Mouse (Mus musculus) layer of hippocampus, adult 2 months (tissue): ENCODE results near the gene Kif1b. TPM values are rescaled to one million over a fixed set of nuclear protein-coding genes. Genes with fewer than 3 reads are reported as not detected.

Experiments used
- DNase-seq, 2 experiments: peaks; one replicate each; pipeline ENCODE4 v3.0.0; 2022; ENCODE audit warnings: low spot score in 2 of 2
- H3K27ac ChIP-seq: fragments of 200-600 bp; 2 replicates; pipeline ENCODE4 v1.8.1; 2022
- H3K4me3 ChIP-seq: fragments of 200-600 bp; 2 replicates; pipeline ENCODE4 v1.8.1; 2022; ENCODE audit warnings: mild to moderate bottlenecking
- CTCF ChIP-seq: fragments of 200-600 bp; conservative IDR thresholded peaks from 2 replicates; pipeline ENCODE4 v1.8.1; 2022; ENCODE audit warnings: antibody characterized with exemption, mild to moderate bottlenecking, moderate library complexity
- total RNA-seq, 2 experiments: library from RNA; stranded (reverse); gene quantifications; 2 replicates each; pipeline ENCODE4 v1.2.3; 2021

Kif1b gene
- total RNA-seq, 2 experiments from 2014 or later = 403 to 414 TPM

- TF ChIP-seq CTCF = no peak
- Histone ChIP-seq H3K27ac (no peak overlapping the region), H3K4me3 (no peak overlapping the region)
- DNase-seq = no peak
These were observed 158.3 kb downstream of the Kif1b start for GRCm38 (mm10) chr4:149149196-149149595.

- Histone ChIP-seq H3K27ac (no peak overlapping the region), H3K4me3 (no peak overlapping the region)
- TF ChIP-seq CTCF = no peak
- no peak for DNase-seq
These were observed 159.4 kb downstream of the Kif1b start for GRCm38 (mm10) chr4:149148084-149148483.

DNA sequence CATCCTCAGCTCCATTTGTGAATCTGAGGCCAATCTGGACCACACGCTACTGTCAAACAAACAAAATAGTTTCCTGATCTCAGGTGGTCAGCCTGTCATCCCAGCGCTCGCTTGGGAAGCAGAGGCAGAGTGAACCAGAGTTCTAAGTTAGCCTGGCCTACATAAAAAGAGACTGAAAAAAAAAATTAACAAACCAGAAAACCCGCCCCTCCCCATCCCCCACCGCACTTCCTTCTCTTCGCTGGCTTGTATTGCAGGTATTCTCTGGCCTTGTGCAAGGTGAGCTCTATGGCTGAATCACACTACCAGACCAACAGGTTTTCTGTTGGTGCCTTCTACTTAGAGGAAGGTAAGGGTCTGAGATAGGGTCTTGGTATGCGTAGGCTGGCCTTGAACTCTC is 160.0 kb downstream of the Kif1b start:
- no peak for DNase-seq
- no peak for TF ChIP-seq CTCF
- Histone ChIP-seq H3K27ac (no peak overlapping the region), H3K4me3 (no peak overlapping the region)

DNA sequence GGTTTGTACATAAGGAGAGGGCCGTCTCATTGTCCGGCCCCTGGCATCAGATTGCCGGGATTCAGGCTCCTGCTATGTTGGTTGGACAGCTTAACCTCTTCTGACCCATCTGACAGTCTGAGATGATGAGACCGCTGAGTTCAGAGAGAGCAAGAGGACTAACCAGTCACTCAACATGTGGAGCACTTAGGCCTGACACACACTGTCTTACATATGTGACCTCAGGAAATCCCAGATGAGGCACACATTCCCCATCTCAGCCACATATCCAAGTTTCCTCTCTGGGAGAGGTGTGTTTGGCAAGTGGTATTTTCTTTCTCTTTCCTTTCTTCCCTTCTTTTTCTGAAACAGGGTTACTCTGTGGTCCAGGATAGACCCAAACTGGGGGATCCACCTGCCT is 162.3 kb downstream of the Kif1b start:
- H3K27ac ChIP-seq = no peak overlapping the region
- no peak for DNase-seq
- no peak for TF ChIP-seq CTCF
- H3K4me3 ChIP-seq = no peak overlapping the region

DNA sequence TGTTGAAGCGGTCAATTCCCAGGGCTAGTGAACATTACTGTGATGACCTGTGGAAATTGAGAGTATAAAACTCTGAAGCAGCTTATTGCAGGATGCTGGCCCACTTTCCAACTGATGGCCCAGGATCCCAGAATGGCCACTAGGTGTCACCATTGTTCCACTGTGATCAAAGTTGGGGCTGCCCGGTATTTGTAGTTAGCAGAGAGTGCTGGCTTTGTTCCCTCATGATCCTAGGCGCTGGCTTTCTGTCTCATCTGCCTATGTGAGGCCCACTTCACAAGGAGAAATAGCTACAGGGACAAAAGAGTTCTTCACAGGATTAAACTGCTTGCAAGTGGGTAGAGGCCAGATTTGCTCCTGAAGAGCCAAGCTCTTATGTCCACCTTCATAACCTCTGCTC is 163.0 kb downstream of the Kif1b start:
- peak; percentile 85 to 88 for DNase-seq

DNA sequence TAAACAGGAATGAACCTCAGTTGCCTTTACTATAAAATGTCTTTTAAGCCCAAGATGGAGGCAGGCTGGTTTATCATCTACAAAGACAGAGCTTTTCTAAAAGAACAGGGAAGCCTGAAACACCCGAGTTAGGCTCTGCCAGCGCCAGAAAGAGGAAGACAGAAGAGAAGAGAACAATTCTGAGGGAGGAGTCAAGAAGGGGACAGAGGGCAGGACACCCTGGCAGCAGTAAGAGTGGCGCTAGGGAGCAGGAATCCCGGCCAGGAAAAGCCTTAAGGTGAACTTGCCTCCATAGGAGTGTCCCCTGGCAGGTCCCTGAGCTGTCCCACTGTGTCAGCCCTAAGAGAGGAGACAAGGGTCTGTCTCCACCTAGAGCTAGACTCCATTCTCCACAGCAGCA is 163.9 kb downstream of the Kif1b start:
- no peak overlapping the region for H3K4me3 ChIP-seq
- DNase-seq = no peak
- no peak for TF ChIP-seq CTCF
- no peak overlapping the region for H3K27ac ChIP-seq

More for the DNA sequence above, 163.0 kb downstream of the Kif1b start:
- peak; percentile 98; the same call in 1 of the 2 replicates for TF ChIP-seq CTCF
- Histone ChIP-seq H3K4me3 (no peak overlapping the region), H3K27ac (no peak overlapping the region)

GRCm38 (mm10) chr4:149138515-149138914 is 169.0 kb downstream of the Kif1b start:
- no peak for TF ChIP-seq CTCF
- no peak overlapping the region for H3K4me3 ChIP-seq
- no peak overlapping the region for H3K27ac ChIP-seq
- DNase-seq = no peak

- Histone ChIP-seq H3K27ac (peak within 1 kb of the TSS; percentile 78), H3K4me3 (peak within 1 kb of the TSS; percentile 83)
- TF ChIP-seq CTCF = peak; percentile 99
- DNase-seq = peak; percentile 73 to 90
These were observed 170.3 kb downstream of the Kif1b start, which contains the start of gene Cenps for GRCm38 (mm10) chr4:149136982-149137770. Gene Cenps (minus strand): TSS chr4:149137629.

GRCm38 (mm10) chr4:149136116-149136850 is 171.2 kb downstream of the Kif1b start:
- Histone ChIP-seq H3K4me3 (peak overlapping the region; percentile 83), H3K27ac (no peak overlapping the region; the same call in 1 of the 2 replicates)
- no peak for TF ChIP-seq CTCF
- no peak for DNase-seq

DNA sequence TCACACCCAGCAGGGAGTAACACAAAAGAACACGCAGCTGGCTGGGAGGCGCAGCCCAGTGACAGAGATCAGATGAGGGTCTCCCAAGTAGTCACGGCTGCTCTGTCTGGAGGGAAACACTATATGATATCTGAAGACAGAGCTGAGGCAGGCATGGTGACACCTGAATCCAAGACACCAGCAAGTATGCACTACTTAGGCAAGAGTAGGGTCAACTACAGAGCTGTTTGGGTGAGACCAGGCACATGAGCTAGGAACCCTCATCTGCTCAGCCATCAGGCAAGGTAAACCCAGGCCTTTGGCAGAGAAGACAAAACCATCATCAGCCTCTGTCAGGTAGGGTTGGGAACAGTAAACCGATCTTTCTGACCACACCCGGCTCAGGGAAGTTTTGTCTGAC is 174.1 kb downstream of the Kif1b start:
- H3K4me3 ChIP-seq = no peak overlapping the region
- DNase-seq = no peak
- no peak overlapping the region for H3K27ac ChIP-seq
- TF ChIP-seq CTCF = no peak

DNA sequence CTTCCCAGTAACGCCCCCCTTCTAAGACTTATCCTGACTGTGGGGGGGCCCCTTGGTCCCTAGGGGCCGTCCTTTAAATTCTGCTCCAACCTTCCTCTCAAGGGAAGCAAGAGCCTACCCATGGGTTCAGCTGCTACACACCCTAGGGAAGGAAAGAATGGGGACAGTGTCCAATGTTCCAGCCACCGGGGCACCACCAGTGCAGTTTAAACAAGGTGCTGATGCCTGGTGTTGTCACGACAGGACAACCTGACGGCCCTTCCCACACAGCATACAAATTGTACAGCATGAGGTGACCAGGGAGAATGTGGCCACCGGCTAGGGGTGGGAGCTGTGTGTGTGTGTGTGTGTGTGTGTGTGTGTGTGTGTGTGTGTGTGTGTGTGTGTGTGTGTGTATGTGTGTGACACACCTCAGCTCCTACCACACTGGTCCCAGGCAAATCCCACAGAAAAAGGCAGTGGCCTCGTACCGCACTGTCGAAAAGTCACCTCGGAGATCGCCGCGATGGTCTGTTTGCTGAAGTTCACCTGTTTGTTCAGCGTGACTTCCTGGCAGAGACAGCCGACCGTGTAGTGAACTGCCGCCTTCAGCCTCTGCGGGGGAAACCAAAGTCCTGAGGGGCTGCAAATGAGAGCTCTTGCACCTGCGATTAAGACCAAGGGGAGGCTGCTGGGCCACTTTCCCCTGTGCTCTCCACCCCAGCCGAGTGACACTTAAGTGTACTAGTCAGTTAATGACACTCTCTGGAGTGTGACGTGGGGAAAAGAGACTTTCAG is 175.5 kb downstream of the Kif1b start:
- no peak overlapping the region for H3K27ac ChIP-seq
- DNase-seq = no peak
- no peak for TF ChIP-seq CTCF

GRCm38 (mm10) chr4:149131021-149131752 is 176.3 kb downstream of the Kif1b start:
- no peak overlapping the region for H3K4me3 ChIP-seq
- H3K27ac ChIP-seq = no peak overlapping the region
- TF ChIP-seq CTCF = no peak
- no peak for DNase-seq

More for the DNA sequence above, 175.5 kb downstream of the Kif1b start:
- H3K4me3 ChIP-seq = no peak overlapping the region
